Mouse (Mus musculus): ENCODE data around the gene Frmd7.

The Frmd7 gene

DNA sequence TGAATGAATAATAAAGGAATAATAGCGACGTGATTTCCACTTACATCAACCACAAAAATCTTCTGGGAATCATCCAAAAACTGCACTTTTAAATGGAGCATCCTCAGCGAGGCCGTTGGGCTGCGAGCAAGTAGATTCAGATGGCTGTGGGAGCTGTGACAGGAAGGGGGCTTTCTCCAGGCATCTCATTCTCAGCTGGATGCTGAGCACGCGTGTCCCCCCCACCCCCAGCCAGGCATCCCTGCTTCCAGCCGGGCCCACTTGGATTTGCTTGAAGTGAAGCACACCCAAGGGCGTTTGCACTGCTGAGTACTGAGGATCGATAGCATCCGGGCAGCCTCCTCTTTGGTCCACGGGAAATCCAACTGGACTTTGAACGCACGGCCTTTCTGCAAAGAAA is at the start of gene Frmd7:
Gene Frmd7 (minus strand): TSS at position 101 of the 400 bp plus-strand sequence.
- no peak for DNase-seq (ENCODE audit: low spot score)

GRCm38 (mm10) chrX:50991324-50991723 is 48.8 kb upstream of the Frmd7 start:
- no peak for DNase-seq (ENCODE audit: low spot score)

- no peak for DNase-seq (ENCODE audit: low spot score)
These were observed 47.4 kb upstream of the Frmd7 start for GRCm38 (mm10) chrX:50989940-50990339.

DNA sequence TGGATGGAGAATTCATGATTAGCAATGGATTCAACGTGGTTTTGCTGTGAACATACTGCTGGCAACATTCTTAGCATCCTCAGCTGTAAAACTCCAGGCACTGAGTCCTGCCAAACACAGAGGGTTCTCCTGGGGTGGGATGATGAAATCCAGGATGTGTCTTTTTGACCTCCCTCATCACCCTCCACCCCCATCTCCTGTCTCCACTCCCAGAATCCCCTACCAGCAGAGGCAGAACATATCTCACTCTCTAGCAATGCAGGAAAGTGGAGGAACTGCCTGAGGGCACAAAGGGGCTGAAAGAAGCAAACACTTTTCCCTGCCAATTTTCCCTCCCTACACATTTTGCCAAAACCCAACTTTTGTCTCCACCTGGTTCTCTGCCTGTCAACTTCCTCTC is 46.1 kb upstream of the Frmd7 start:
- DNase-seq (ENCODE audit: low spot score) = no peak

- DNase-seq (ENCODE audit: low spot score) = no peak
These were observed 35.9 kb upstream of the Frmd7 start for GRCm38 (mm10) chrX:50978428-50978827.

DNA sequence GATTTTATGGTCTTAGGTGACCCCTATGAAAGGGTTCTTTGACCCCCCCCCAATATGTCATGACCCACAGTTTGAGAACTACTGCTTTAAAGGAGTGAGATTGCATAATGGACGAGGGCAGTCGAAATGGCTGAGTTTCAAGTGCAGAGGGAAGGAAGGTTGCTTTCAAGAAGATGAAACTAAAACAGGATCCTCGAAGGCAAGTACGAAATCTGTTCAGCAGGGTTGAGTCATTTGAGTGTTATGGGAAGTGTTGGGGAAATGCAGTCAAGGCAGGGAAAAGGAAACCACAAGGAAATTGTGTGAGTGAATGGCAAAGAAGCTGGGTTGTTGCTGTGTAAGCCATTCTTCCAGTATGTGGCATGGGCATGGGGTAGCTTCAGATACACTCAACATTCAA is 29.6 kb upstream of the Frmd7 start:
- DNase-seq (ENCODE audit: low spot score) = no peak

DNA sequence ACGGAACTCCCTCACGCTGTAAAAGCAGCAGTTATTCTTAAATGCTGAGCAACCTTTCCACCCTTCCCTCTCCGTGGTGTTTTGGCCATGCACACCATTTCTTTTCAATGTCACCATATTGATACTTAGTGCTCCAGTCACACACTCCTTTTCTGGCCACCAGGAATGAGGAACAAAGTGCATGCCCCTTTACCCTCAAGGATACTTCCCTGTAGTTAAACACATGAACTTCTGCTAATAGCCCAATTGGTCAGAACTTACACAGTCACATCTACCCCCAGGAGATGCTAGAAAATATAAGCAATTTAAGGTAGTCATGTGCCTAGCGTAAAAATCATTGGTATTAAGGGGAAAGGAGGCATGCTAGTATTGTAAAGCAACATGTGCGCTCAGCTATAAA is 27.4 kb upstream of the Frmd7 start:
- no peak for DNase-seq (ENCODE audit: low spot score)

DNA sequence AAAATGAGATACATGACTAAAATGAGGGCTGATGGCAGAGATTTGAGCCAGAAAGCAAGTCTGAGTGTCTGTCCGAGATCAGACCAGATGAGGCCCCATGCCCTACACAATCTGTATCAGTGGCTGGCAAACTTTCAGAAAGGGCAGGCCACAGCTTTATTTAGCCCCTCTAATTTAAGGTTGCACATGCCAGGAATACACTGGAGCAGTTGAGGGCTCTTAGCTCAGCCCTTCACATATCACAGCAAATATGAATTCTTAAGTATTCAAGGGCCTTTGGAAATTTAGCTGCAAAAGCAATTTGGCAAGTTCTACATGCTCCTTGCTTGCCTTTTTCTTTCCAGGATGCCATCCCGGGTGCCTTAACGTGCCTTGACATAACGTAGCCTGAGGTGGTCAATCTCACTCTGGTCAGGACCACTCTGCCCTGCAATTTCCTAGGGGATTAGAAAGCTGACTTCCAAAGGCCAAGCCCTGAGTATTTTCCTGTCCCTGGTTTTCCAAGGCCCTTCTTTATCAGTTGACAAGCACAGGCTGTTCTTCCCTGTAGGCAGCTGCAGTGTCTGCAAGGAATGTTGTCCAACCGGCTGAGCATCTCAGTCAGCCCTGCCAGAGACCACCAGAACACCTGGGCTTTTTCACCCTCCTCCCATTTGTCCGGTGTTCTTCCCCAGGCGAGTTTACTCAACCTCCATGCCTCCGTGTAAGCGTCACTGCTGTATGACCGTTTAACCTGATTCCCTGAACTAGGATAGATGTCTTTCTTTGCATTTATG is 25.8 kb upstream of the Frmd7 start:
- no peak for DNase-seq (ENCODE audit: low spot score)

DNA sequence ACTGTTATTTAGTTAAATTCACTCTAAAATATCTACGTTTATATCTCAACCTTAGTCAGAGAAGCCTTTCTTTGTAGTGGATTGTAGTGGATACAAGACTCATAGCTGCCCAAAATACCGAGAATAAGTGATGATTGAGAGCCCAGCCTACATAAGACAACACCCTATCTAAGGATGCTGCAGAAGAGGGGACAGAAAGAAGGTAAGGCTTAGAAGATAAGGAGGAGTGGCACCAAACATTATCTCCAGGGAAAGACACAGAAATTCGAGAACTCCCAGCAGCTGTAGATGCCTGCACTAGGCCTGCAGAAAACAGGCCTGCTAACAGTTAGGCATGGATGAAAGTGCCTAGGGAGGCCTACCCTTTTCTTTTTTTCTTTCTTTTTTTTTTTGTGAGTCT is 22.6 kb upstream of the Frmd7 start:
- no peak for DNase-seq (ENCODE audit: low spot score)

GRCm38 (mm10) chrX:50962955-50963354 is 20.4 kb upstream of the Frmd7 start:
- no peak for DNase-seq (ENCODE audit: low spot score)

DNA sequence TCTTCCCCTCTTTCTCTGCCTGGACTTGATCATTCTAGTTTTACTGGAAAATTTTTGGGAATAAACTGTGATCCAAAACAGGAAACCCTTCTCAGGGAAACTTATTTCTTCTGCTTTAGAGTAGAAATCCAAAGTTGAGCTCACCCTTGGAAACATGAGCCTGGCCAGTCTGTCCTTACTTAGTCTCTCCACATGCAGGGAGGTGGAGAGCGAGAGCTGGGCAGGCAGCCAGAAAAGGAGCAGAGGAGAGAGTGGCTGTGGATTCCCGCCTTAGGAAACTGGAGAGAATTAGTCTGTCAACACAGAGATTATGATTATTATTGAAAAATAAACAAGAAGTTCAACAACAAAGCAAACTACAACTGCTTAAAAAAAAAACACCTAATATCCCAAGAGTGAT is 6.1 kb upstream of the Frmd7 start:
- DNase-seq (ENCODE audit: low spot score) = peak; percentile 76

- DNase-seq (ENCODE audit: low spot score) = no peak
These were observed 5.6 kb upstream of the Frmd7 start for GRCm38 (mm10) chrX:50948116-50948515.

DNA sequence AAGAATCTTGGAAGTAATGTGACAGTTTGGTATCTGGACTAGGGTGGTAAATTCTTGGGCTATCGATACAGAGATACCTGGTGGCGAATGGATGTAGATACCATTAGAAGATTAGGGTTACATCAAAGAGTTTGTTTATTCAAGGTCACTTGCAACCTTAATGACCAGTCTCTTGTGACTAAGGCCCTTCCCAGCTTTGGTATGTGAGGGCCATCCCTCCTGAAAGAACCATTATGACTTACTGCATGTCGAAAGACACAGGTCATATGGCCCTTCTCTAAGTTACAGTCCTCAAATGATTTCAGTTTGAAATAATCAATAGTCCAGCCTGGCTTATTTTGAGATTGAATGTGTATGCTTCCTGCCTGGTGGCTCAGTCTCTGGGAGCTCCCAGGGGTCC is 5.4 kb downstream of the Frmd7 start:
- DNase-seq (ENCODE audit: low spot score) = no peak

- no peak for DNase-seq (ENCODE audit: low spot score)
These were observed 12.2 kb downstream of the Frmd7 start for GRCm38 (mm10) chrX:50930309-50930708.

- DNase-seq (ENCODE audit: low spot score) = no peak
These were observed 15.5 kb downstream of the Frmd7 start for GRCm38 (mm10) chrX:50926893-50927545.

DNA sequence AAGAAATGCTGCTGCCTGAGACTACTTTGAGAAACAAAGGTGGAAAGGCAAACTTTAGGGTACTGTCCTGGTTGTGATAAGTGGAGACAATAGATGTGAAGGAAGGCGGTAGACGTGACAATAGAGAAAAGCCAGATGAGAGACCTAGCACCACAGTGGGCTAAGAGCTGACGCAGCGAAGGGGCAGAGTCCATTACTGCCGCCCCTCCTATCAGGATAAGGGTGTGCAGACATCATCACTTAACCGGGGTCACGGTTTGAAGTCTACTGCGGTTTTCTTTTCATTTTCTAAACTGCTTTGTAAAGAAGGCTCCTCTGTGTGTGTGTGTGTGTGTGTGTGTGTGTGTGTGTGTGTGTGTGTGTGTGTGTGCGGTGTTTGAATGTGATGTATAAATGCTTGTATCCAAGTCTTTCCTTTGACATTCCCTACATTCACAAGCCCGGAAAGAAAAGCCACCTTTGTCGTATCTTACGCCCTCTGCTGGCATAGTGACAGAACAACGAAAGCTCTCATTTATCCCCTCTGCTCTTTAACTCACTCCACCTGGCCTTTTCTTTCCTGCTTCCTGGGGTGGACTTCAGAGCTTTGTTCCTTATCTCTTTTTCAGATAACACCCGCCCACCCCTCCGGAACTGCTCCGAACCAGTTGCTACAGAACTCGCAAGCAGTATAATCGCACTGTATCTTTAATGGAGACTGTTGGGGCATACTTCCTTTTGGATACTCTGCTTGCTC is 17.7 kb downstream of the Frmd7 start:
- no peak for DNase-seq (ENCODE audit: low spot score)

GRCm38 (mm10) chrX:50918754-50919153 is 23.8 kb downstream of the Frmd7 start:
- no peak for DNase-seq (ENCODE audit: low spot score)

DNA sequence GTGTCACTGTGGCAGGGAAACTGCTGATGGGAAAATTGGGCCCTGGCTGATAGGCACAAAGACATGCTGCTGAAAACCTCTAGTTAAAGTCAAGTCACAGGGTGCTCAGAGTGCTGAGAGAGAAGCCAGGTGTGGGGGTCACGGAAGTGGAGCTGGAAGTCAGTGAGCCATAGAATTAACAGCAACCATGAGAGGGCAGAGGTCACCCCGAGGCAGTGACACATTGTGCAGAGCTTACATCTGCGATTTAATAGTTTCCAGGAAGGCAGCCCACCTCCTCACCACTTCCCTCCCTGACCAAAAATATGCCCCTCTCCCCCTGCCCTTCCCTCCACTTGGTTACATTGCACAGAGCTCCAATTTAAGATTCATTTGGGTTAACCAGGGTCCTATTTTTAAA is 25.1 kb downstream of the Frmd7 start:
- no peak for DNase-seq (ENCODE audit: low spot score)

DNA sequence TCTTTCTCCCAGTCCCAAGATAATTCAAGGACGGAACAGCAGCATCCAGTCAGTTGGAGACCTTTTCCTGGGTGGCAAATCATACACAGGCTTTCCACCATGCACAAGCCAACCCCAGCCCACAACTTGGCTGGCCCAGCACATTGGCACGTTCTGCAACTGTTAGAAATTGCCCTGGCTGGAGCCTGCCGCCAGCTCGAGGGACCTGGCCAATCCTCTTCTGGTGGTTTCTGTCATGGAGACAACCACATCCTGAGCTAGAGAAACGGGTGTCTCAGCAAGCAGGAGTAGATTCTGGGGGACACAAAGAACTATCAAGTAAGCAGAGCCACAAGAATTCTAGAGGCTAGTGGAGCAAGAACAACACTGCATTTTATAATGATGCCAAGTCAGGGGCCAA is 32.6 kb downstream of the Frmd7 start:
- no peak for DNase-seq (ENCODE audit: low spot score)

GRCm38 (mm10) chrX:50903497-50903896 is 39.0 kb downstream of the Frmd7 start:
- DNase-seq (ENCODE audit: low spot score) = no peak

DNA sequence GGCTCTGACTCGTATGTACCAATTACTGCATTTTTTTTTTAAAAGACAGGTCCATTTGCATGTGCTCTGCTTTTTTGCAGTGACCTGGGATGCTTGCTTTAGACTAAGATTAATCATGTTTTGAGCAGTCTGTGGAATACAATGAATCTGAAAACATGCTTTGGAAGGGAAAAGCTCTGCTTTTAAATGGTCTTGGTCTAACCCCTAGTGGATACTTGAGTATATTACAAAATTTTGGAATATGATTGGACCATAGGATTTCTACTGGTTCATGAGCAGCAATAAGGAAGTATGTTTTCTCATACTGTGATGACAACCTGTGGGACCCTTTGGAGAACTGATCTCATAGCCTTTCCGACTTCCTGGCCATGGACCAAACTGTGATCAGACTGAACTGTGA is 54.5 kb downstream of the Frmd7 start:
- DNase-seq (ENCODE audit: low spot score) = no peak

GRCm38 (mm10) chrX:50874246-50875002 is 68.1 kb downstream of the Frmd7 start:
- DNase-seq (ENCODE audit: low spot score) = no peak
